Mouse (Mus musculus): Measurements from ENCODE around the gene Gas2l2. TPM values are rescaled to one million over a fixed set of nuclear protein-coding genes. Genes with fewer than 3 reads are reported as not detected.

Gene Gas2l2
- polyA plus RNA-seq, 1 experiment from 2014 or later: 0.14 TPM

GRCm38 (mm10) chr11:83437377-83437776, 8.1 kb upstream of the Gas2l2 start, which contains the start of gene 1700020L24Rik:
1700020L24Rik (plus strand) TSS chr11:83437677.
- WGBS: 90% methylated on average over 1 of the region's 1 CpGs
- H3K9me3 ChIP-seq (replicated peaks; ENCODE audit: control insufficient read depth, low read length): no peaks in the 10 kb centered on the region
- no peak within 1 kb of the TSS for H3K4me3 ChIP-seq (replicated peaks; ENCODE audit: low read length)
- H3K27me3 ChIP-seq (ENCODE audit: control insufficient read depth, insufficient read depth, low read length): peaks cover 14% of the 10 kb centered on the region
- no peaks in the 10 kb centered on the region; the same call in 1 of the 2 replicates for H3K4me1 ChIP-seq (ENCODE audit: control insufficient read depth, insufficient read depth, low read length)
- no peaks in the 10 kb centered on the region for H3K36me3 ChIP-seq (ENCODE audit: control insufficient read depth, insufficient read depth, low read length)
- no peak within 1 kb of the TSS for H3K27ac ChIP-seq (ENCODE audit: low read length)
- no peak for ATAC-seq (ENCODE audit: insufficient read depth, low FRiP score)
- no peak within 1 kb of the TSS for H3K4me2 ChIP-seq (ENCODE audit: low read depth, low read length)
- no peak within 1 kb of the TSS for H3K9ac ChIP-seq (ENCODE audit: low read length)

GRCm38 (mm10) chr11:83432533-83432932, 3.3 kb upstream of the Gas2l2 start:
- Histone ChIP-seq H3K9ac (ENCODE audit: low read length) (no peak overlapping the region), H3K27me3 (ENCODE audit: control insufficient read depth, insufficient read depth, low read length) (peaks cover 9% of the 10 kb centered on the region; the same call in 1 of the 2 replicates), H3K9me3 (replicated peaks; ENCODE audit: control insufficient read depth, low read length) (no peaks in the 10 kb centered on the region), H3K27ac (ENCODE audit: low read length) (no peak overlapping the region), H3K4me3 (replicated peaks; ENCODE audit: low read length) (no peak overlapping the region), H3K4me1 (ENCODE audit: control insufficient read depth, insufficient read depth, low read length) (0 out of 2 replicates have a peak, but pooled peaks cover 6% of the 10 kb centered on the region), H3K36me3 (ENCODE audit: control insufficient read depth, insufficient read depth, low read length) (no peaks in the 10 kb centered on the region), H3K4me2 (ENCODE audit: low read depth, low read length) (no peak overlapping the region)
- ATAC-seq (ENCODE audit: insufficient read depth, low FRiP score): no peak
- WGBS: 80% methylated on average over 2 of the region's 2 CpGs

DNA sequence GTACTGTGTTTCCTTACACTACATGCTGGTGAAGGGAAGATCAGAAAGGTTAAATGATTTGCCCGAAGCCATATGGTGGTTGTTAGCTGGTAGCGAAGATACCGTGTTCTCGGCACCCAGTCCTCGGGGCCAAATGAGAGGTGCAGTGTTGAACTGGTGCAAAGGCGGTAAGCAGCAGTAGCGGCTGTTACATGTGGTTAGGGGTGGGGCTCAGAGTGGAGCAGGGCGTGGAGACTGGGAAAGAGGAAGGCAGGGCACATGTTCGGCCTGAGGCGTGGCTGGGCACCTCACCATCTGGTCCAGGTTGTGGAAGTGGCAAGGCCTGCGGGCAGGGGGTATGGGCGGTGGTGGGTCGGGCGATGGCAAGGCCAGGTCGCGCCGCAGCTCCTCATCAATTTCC, 2.3 kb downstream of the Gas2l2 start:
- Histone ChIP-seq H3K27me3 (ENCODE audit: control insufficient read depth, insufficient read depth, low read length) (peaks cover 27% of the 10 kb centered on the region), H3K27ac (ENCODE audit: low read length) (no peak overlapping the region), H3K9ac (ENCODE audit: low read length) (no peak overlapping the region), H3K4me3 (replicated peaks; ENCODE audit: low read length) (no peak overlapping the region), H3K4me2 (ENCODE audit: low read depth, low read length) (peak overlapping the region; percentile 9; the same call in 1 of the 2 replicates), H3K36me3 (ENCODE audit: control insufficient read depth, insufficient read depth, low read length) (no peaks in the 10 kb centered on the region), H3K4me1 (ENCODE audit: control insufficient read depth, insufficient read depth, low read length) (0 out of 2 replicates have a peak, but pooled peaks cover 6% of the 10 kb centered on the region), H3K9me3 (replicated peaks; ENCODE audit: control insufficient read depth, low read length) (no peaks in the 10 kb centered on the region)
- WGBS: 20% methylated on average over 17 of the region's 17 CpGs
- no peak for ATAC-seq (ENCODE audit: insufficient read depth, low FRiP score)

- Histone ChIP-seq H3K4me3 (replicated peaks; ENCODE audit: low read length) (no peak overlapping the region), H3K4me2 (ENCODE audit: low read depth, low read length) (no peak overlapping the region), H3K9ac (ENCODE audit: low read length) (no peak overlapping the region), H3K27me3 (ENCODE audit: control insufficient read depth, insufficient read depth, low read length) (peaks cover 37% of the 10 kb centered on the region), H3K36me3 (ENCODE audit: control insufficient read depth, insufficient read depth, low read length) (no peaks in the 10 kb centered on the region), H3K9me3 (replicated peaks; ENCODE audit: control insufficient read depth, low read length) (no peaks in the 10 kb centered on the region), H3K4me1 (ENCODE audit: control insufficient read depth, insufficient read depth, low read length) (0 out of 2 replicates have a peak, but pooled peaks cover 5% of the 10 kb centered on the region), H3K27ac (ENCODE audit: low read length) (no peak overlapping the region)
- WGBS: 10% methylated on average over 8 of the region's 8 CpGs
- ATAC-seq (ENCODE audit: insufficient read depth, low FRiP score): no peak
These were observed 4.6 kb downstream of the Gas2l2 start for GRCm38 (mm10) chr11:83424681-83425080.

- H3K36me3 ChIP-seq (ENCODE audit: control insufficient read depth, insufficient read depth, low read length): no peaks in the 10 kb centered on the region
- no peaks in the 10 kb centered on the region for H3K4me1 ChIP-seq (ENCODE audit: control insufficient read depth, insufficient read depth, low read length)
- no peak overlapping the region for H3K4me2 ChIP-seq (ENCODE audit: low read depth, low read length)
- ATAC-seq (ENCODE audit: insufficient read depth, low FRiP score): no peak
- no peaks in the 10 kb centered on the region for H3K9me3 ChIP-seq (replicated peaks; ENCODE audit: control insufficient read depth, low read length)
- H3K27me3 ChIP-seq (ENCODE audit: control insufficient read depth, insufficient read depth, low read length): peaks cover 34% of the 10 kb centered on the region
- H3K27ac ChIP-seq (ENCODE audit: low read length): no peak overlapping the region
- no peak overlapping the region for H3K9ac ChIP-seq (ENCODE audit: low read length)
- H3K4me3 ChIP-seq (replicated peaks; ENCODE audit: low read length): no peak overlapping the region
- WGBS: 4% methylated on average over 9 of the region's 9 CpGs
These were observed 8.0 kb downstream of the Gas2l2 start for GRCm38 (mm10) chr11:83421305-83421704.

- no peak overlapping the region for H3K9ac ChIP-seq (ENCODE audit: low read length)
- H3K36me3 ChIP-seq (ENCODE audit: control insufficient read depth, insufficient read depth, low read length): no peaks in the 10 kb centered on the region
- 38% methylated on average over 4 of the region's 4 CpGs for WGBS
- no peaks in the 10 kb centered on the region for H3K9me3 ChIP-seq (replicated peaks; ENCODE audit: control insufficient read depth, low read length)
- ATAC-seq (ENCODE audit: insufficient read depth, low FRiP score): no peak
- H3K4me1 ChIP-seq (ENCODE audit: control insufficient read depth, insufficient read depth, low read length): no peaks in the 10 kb centered on the region
- H3K4me3 ChIP-seq (replicated peaks; ENCODE audit: low read length): no peak overlapping the region
- no peak overlapping the region for H3K4me2 ChIP-seq (ENCODE audit: low read depth, low read length)
- no peak overlapping the region for H3K27ac ChIP-seq (ENCODE audit: low read length)
- peaks cover 26% of the 10 kb centered on the region for H3K27me3 ChIP-seq (ENCODE audit: control insufficient read depth, insufficient read depth, low read length)
These were observed 8.9 kb downstream of the Gas2l2 start for GRCm38 (mm10) chr11:83420338-83420737.

DNA sequence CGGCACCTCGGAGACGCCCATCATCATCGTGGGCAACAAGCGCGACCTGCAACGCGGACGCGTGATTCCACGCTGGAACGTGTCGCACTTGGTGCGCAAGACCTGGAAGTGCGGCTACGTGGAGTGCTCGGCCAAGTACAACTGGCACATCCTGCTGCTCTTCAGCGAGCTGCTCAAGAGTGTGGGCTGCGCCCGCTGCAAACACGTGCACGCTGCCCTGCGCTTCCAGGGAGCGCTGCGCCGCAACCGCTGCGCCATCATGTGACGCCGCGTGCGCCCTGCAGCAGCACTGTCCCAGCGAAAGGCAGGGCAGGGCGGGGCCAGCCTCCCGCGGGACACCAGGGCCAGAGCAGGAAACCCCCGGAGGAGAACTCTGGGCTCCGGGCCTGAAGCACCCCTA, 10.7 kb downstream of the Gas2l2 start:
- Histone ChIP-seq H3K27me3 (ENCODE audit: control insufficient read depth, insufficient read depth, low read length) (peaks cover 26% of the 10 kb centered on the region), H3K27ac (ENCODE audit: low read length) (no peak overlapping the region), H3K4me1 (ENCODE audit: control insufficient read depth, insufficient read depth, low read length) (no peaks in the 10 kb centered on the region), H3K4me3 (replicated peaks; ENCODE audit: low read length) (no peak overlapping the region), H3K4me2 (ENCODE audit: low read depth, low read length) (no peak overlapping the region), H3K9ac (ENCODE audit: low read length) (no peak overlapping the region), H3K9me3 (replicated peaks; ENCODE audit: control insufficient read depth, low read length) (no peaks in the 10 kb centered on the region), H3K36me3 (ENCODE audit: control insufficient read depth, insufficient read depth, low read length) (no peaks in the 10 kb centered on the region)
- ATAC-seq (ENCODE audit: insufficient read depth, low FRiP score): no peak
- WGBS: 9% methylated on average over 38 of the region's 38 CpGs

DNA sequence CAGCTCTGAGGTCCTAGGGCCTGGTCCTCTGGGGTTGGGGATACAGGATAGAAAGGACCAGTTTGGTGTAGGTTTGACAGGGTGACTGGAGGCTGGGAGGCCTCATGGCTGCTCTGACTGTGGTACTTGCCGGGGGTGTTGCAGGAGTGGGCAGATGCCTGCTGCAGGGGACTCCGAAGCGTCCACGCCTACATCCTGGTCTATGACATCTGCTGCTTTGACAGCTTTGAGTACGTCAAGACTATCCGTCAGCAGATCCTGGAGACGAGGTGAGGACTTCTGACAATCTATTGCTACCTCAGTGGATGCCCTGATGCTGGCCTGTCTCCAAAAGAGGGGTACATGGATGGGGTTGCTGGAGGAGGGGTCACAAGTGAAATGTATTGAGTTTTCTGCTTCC, 11.5 kb downstream of the Gas2l2 start:
- no peak overlapping the region for H3K4me2 ChIP-seq (ENCODE audit: low read depth, low read length)
- no peak overlapping the region for H3K9ac ChIP-seq (ENCODE audit: low read length)
- H3K27me3 ChIP-seq (ENCODE audit: control insufficient read depth, insufficient read depth, low read length): peaks cover 26% of the 10 kb centered on the region
- no peak overlapping the region for H3K4me3 ChIP-seq (replicated peaks; ENCODE audit: low read length)
- H3K4me1 ChIP-seq (ENCODE audit: control insufficient read depth, insufficient read depth, low read length): no peaks in the 10 kb centered on the region
- no peak for ATAC-seq (ENCODE audit: insufficient read depth, low FRiP score)
- 84% methylated on average over 7 of the region's 7 CpGs for WGBS
- H3K9me3 ChIP-seq (replicated peaks; ENCODE audit: control insufficient read depth, low read length): no peaks in the 10 kb centered on the region
- H3K36me3 ChIP-seq (ENCODE audit: control insufficient read depth, insufficient read depth, low read length): no peaks in the 10 kb centered on the region
- no peak overlapping the region for H3K27ac ChIP-seq (ENCODE audit: low read length)

GRCm38 (mm10) chr11:83417080-83417479, 12.2 kb downstream of the Gas2l2 start:
- H3K27ac ChIP-seq (ENCODE audit: low read length): no peak overlapping the region
- no peaks in the 10 kb centered on the region for H3K36me3 ChIP-seq (ENCODE audit: control insufficient read depth, insufficient read depth, low read length)
- no peaks in the 10 kb centered on the region for H3K9me3 ChIP-seq (replicated peaks; ENCODE audit: control insufficient read depth, low read length)
- ATAC-seq (ENCODE audit: insufficient read depth, low FRiP score): no peak
- no peak overlapping the region for H3K9ac ChIP-seq (ENCODE audit: low read length)
- no peaks in the 10 kb centered on the region for H3K4me1 ChIP-seq (ENCODE audit: control insufficient read depth, insufficient read depth, low read length)
- 3% methylated on average over 5 of the region's 5 CpGs for WGBS
- no peak overlapping the region for H3K4me2 ChIP-seq (ENCODE audit: low read depth, low read length)
- no peak overlapping the region for H3K4me3 ChIP-seq (replicated peaks; ENCODE audit: low read length)
- H3K27me3 ChIP-seq (ENCODE audit: control insufficient read depth, insufficient read depth, low read length): peaks cover 26% of the 10 kb centered on the region

Data from stomach, embryonic 16.5 days (tissue).